Mouse (Mus musculus): ENCODE data around the gene Gk5.

GRCm38 (mm10) chr9:96162421-96162820 lies 43.3 kb downstream of the Gk5 start:
- TF ChIP-seq CTCF (IDR thresholded peaks at IDR 0.05; ENCODE audit: low read depth, low read length), result no peak
- no peak for TF ChIP-seq POLR2A (IDR thresholded peaks at IDR 0.05; ENCODE audit: insufficient read depth, low read length)
